In the genomic region with DNA sequence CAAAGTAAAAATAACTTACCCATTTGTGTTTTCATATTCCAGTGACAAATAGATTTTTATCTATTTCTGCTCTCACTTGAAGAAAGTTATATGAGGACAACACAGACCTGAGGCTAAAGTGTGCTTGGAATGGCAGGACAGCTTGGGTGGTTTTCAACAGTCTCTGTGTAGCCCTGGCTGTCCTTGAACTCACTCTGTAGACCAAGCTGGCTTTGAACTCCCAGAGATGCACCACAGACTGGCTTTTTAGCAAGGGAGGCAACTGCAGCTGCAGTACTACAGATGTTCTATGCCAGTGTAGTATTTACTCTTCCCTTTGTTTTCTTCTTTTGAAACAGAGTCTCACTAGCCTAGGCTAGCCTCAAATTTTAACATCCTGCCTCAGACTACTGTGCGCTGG, we compare ENCODE assay signal across 30 mouse cellular contexts.
"Had no signal": no experiment of that assay in that cellular context is flagged by ENCODE, and none has a peak within 500 bp of the region (broad histone marks: within the 10 kb centered on the region; RNA-seq: fewer than 3 reads in every experiment).

No protein-coding gene starts in this region.

- ATAC-seq: liver, embryonic 12.5 days; liver, postnatal 0 days; lung, postnatal 0 days; midbrain, embryonic 13.5 days; midbrain, embryonic 15.5 days; midbrain, embryonic 16.5 days had no signal

- H3K9me3 ChIP-seq: limb, embryonic 10.5 days; limb, embryonic 12.5 days; limb, embryonic 13.5 days; limb, embryonic 15.5 days; liver, embryonic 12.5 days; liver, embryonic 13.5 days; liver, embryonic 15.5 days; lung, embryonic 15.5 days; megakaryocyte, embryonic 14.5 days; midbrain, embryonic 10.5 days; midbrain, embryonic 12.5 days; midbrain, embryonic 13.5 days; midbrain, embryonic 15.5 days; neural tube, embryonic 12.5 days had no signal

- H3K4me2 ChIP-seq: limb, embryonic 12.5 days; limb, embryonic 13.5 days; limb, embryonic 15.5 days; liver, embryonic 11.5 days; liver, embryonic 12.5 days; liver, embryonic 13.5 days; liver, embryonic 15.5 days; lung, embryonic 14.5 days; lung, embryonic 15.5 days; midbrain, embryonic 12.5 days; midbrain, embryonic 13.5 days; midbrain, embryonic 15.5 days; neural tube, embryonic 12.5 days had no signal

- H3K9ac ChIP-seq: limb, embryonic 12.5 days; limb, embryonic 13.5 days; limb, embryonic 15.5 days; liver, embryonic 12.5 days; liver, embryonic 13.5 days; liver, embryonic 14.5 days; liver, embryonic 15.5 days; liver, postnatal 0 days; lung, embryonic 14.5 days; lung, embryonic 15.5 days; midbrain, embryonic 12.5 days; midbrain, embryonic 13.5 days; midbrain, embryonic 15.5 days; neural tube, embryonic 12.5 days had no signal

- H3K4me1 ChIP-seq: limb, embryonic 10.5 days; limb, embryonic 12.5 days; limb, embryonic 13.5 days; limb, embryonic 15.5 days; liver, embryonic 12.5 days; liver, embryonic 13.5 days; liver, embryonic 15.5 days; lung, embryonic 15.5 days; megakaryocyte, embryonic 14.5 days; midbrain, embryonic 10.5 days; midbrain, embryonic 12.5 days; midbrain, embryonic 13.5 days; midbrain, embryonic 15.5 days; neural tube, embryonic 12.5 days had no signal

- H3K27me3 ChIP-seq: limb, embryonic 12.5 days; limb, embryonic 13.5 days; limb, embryonic 15.5 days; liver, embryonic 12.5 days; liver, embryonic 13.5 days; liver, embryonic 15.5 days; lung, embryonic 15.5 days; megakaryocyte, embryonic 14.5 days; midbrain, embryonic 12.5 days; midbrain, embryonic 13.5 days; midbrain, embryonic 15.5 days; neural tube, embryonic 12.5 days had no signal

- H3K27ac ChIP-seq: limb, embryonic 10.5 days; limb, embryonic 12.5 days; limb, embryonic 13.5 days; limb, embryonic 15.5 days; liver, embryonic 12.5 days; liver, embryonic 13.5 days; liver, embryonic 14.5 days; liver, embryonic 15.5 days; lung, embryonic 15.5 days; macrophage; midbrain, embryonic 10.5 days; midbrain, embryonic 12.5 days; midbrain, embryonic 13.5 days; midbrain, embryonic 15.5 days; neural tube, embryonic 12.5 days had no signal

- H3K4me3 ChIP-seq: limb, embryonic 10.5 days; limb, embryonic 12.5 days; limb, embryonic 13.5 days; limb, embryonic 15.5 days; liver, embryonic 12.5 days; liver, embryonic 13.5 days; liver, embryonic 15.5 days; lung, embryonic 15.5 days; megakaryocyte, embryonic 14.5 days; midbrain, embryonic 10.5 days; midbrain, embryonic 12.5 days; midbrain, embryonic 13.5 days; midbrain, embryonic 15.5 days; myocyte; neural tube, embryonic 12.5 days had no signal

- DNase-seq: left cerebral cortex, postnatal 4 days; liver; liver, embryonic 13.5 days; liver, postnatal 0 days; lung, adult 18-20 months; lung, adult 2 months; lung, embryonic 14.5 days; lung, postnatal 10 days; lung, postnatal 14 days; lung, postnatal 36 days; lung, postnatal 4 days had no signal
